Mouse (Mus musculus) megakaryocyte, embryonic 14.5 days (primary cell): ENCODE measurements around the gene Id1. TPM values are rescaled to one million over a fixed set of nuclear protein-coding genes. Genes with fewer than 3 reads are reported as not detected.

ENCODE experiments used
- H3K27me3 ChIP-seq: replicated peaks from 2 replicates; pipeline ENCODE3; 2012; ENCODE audit warnings: inconsistent platforms
- H3K36me3 ChIP-seq: replicated peaks from 2 replicates; pipeline ENCODE3; 2012; ENCODE audit warnings: low read length, inconsistent platforms, mixed read lengths
- H3K4me1 ChIP-seq: 2 replicates; pipeline ENCODE4 v1.6.1; 2012; ENCODE audit warnings: inconsistent platforms
- H3K4me3 ChIP-seq: replicated peaks from 2 replicates; pipeline ENCODE3; 2012; ENCODE audit warnings: moderate library complexity, mild to moderate bottlenecking, inconsistent platforms
- H3K9me3 ChIP-seq: 2 replicates; pipeline ENCODE4 v1.6.1; 2012; ENCODE audit warnings: inconsistent platforms
- FLI1 ChIP-seq: IDR thresholded peaks from 2 replicates; pipeline ENCODE4 v1.6.1; 2012; ENCODE audit warnings: low read length, inconsistent platforms, mixed read lengths
- GATA1 ChIP-seq: IDR thresholded peaks from 3 replicates; pipeline ENCODE4 v1.6.1; 2012; ENCODE audit warnings: mixed read lengths, low read length, inconsistent platforms, borderline replicate concordance
- polyA plus RNA-seq: library from polyadenylated mRNA; stranded (reverse); fragments of >175 nt; gene quantifications from 2 replicates; pipeline ENCODE4 v1.2.3, GENCODE M21; 2012; ENCODE audit warnings: low replicate concordance; ENCODE audit not compliant: insufficient read depth

The Id1 gene
- polyA plus RNA-seq, 1 experiment = 45.9 TPM

DNA sequence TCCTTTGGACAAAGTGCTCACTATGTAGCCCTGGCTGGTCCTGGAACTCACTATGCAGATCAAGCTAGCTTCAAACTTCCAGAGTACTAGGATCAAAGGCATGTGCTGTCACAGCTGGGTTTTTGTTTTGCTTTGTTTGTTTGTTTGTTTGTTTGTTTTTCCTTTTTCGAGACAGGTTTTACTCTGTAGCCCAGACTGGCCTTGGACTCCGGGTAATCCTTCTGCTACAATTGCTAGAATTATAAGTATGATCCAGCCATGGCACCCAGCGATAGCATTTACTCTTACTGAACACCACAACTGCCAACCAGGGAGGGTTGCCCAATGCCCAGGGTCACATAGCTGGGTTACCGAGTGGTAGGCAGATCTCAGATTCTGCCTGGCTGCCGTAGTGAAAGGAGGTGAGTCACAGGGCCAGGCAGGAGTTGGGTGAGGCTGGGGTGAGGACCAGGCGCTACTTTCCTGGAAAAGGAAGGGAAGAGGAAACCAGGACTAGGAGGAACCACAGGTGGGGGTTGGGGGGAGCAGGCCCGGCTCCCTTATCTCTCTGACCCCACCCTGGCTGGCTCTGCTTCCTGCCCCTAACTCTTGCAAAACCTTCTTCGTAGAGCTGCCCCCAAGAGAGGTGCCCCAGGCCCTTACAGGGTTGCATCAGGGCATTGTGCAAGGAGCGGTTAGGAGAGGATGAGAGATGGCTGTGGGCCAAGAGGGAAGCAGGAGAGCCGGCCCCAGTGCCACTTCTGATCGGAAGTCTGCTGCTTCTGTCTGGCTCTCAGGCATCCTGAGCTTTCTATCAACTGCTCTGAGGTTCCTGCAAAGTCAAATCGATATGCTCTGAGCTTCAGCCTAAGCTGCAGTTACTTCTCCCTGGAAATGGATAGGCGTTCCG is 5.3 kb downstream of the Id1 start:
- TF ChIP-seq FLI1 = no peak
- no peak for TF ChIP-seq GATA1
- Histone ChIP-seq H3K9me3 (no peaks in the 10 kb centered on the region), H3K27me3 (peaks cover 1% of the 10 kb centered on the region), H3K4me1 (peaks cover 70% of the 10 kb centered on the region), H3K36me3 (no peaks in the 10 kb centered on the region), H3K4me3 (peak overlapping the region; percentile 83)

DNA sequence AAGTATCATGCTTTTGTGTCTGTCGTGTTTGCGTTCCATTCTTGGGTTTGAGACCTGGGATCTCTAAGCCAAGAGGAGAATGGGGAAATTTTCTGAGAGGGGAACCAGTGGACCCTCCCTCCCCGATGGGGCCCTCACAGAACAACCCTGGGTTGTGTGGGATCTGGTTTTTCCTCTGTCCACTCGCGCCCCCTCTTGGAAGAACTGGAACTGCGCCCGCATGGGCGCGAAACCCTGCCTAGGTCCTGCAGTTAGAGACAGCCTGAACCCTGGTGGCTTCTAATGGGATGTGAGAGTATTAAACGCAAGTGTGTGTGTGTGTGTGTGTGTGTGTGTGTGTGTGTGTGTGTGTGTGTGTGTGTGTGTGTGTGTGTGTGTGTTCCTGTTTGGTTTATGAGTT is 6.4 kb downstream of the Id1 start:
- Histone ChIP-seq H3K9me3 (no peaks in the 10 kb centered on the region), H3K4me1 (peaks cover 60% of the 10 kb centered on the region), H3K27me3 (no peaks in the 10 kb centered on the region), H3K36me3 (no peaks in the 10 kb centered on the region), H3K4me3 (peak overlapping the region; percentile 28)
- TF ChIP-seq GATA1 (no peak), FLI1 (no peak)

GRCm38 (mm10) chr2:152753944-152754711 is 18.1 kb downstream of the Id1 start, which contains the start of gene Cox4i2:
Cox4i2 (plus strand) TSS chr2:152754173.
- H3K9me3 ChIP-seq = no peaks in the 10 kb centered on the region
- peaks cover 63% of the 10 kb centered on the region for H3K4me1 ChIP-seq
- no peaks in the 10 kb centered on the region for H3K36me3 ChIP-seq
- H3K4me3 ChIP-seq = peak within 1 kb of the TSS; percentile 81
- peaks cover 26% of the 10 kb centered on the region for H3K27me3 ChIP-seq
- TF ChIP-seq GATA1 (no peak), FLI1 (no peak)

DNA sequence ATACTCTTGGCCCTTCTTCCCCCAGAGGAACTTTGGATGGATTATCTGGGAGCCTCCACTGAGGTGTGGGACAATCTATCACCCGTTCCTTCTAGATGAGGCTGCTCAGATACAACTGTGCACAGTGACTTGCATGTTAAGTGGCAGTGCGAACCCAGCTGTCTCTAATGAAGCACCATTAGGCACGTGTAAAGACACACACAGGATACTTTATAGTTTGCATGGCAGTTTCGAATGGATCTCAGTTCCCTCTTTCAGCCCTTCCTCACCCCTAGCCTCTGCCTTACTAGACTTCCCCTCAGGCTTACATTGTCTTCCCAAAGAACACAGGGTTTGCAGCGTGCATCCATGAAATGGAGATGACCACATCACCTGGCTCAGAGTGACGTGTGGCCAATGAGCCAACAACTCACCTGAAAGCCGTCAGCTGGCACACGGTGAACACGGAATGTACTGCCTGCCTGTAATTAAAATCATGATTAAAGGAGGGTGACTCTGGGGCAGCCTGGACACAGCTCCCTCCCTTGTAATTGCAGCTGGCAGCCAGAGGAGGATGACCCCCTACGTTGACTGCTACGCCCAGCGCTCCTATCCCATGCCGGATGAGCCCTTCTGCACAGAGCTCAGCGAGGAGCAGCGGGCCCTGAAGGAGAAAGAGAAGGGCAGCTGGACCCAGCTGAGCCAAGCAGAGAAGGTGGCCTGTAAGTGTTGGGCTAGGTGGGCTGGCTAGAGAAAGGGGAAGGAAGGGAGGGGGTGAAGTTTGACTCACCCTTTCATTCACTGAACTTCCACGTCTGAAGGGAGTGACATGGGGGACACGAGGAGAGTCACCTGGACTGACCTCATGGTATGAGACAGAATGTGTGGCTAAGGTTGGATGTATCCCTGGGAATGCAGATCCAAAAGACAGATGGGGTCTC is 20.7 kb downstream of the Id1 start:
- H3K27me3 ChIP-seq = peaks cover 28% of the 10 kb centered on the region
- H3K9me3 ChIP-seq = no peaks in the 10 kb centered on the region
- TF ChIP-seq GATA1 (no peak), FLI1 (no peak)
- peaks cover 67% of the 10 kb centered on the region for H3K4me1 ChIP-seq
- H3K4me3 ChIP-seq = no peak overlapping the region
- H3K36me3 ChIP-seq = no peaks in the 10 kb centered on the region

GRCm38 (mm10) chr2:152757478-152757877 is 21.4 kb downstream of the Id1 start:
- Histone ChIP-seq H3K4me1 (peaks cover 67% of the 10 kb centered on the region), H3K9me3 (no peaks in the 10 kb centered on the region), H3K27me3 (peaks cover 28% of the 10 kb centered on the region), H3K4me3 (no peak overlapping the region), H3K36me3 (peaks cover 2% of the 10 kb centered on the region)
- no peak for TF ChIP-seq GATA1
- TF ChIP-seq FLI1 = no peak

DNA sequence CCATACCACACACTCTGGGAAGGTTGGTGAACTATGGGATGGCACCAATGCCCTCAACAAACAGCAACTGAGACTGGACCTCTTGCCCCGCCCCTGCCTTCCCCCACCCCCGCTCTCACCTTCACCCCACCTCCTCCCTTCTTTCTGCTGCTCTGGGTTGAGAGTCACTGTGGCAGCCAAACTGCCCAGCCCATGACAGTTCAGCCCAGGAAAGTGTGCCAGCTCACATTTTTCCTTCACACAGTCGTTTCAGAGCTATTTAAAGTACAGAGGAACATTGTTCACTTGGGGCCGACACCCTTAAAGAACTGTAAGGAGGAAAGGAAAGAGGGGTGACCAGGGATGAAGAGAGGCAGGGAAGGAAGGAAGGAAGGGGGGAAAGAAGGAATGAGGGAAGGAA is 22.3 kb downstream of the Id1 start:
- Histone ChIP-seq H3K9me3 (no peaks in the 10 kb centered on the region), H3K27me3 (peaks cover 25% of the 10 kb centered on the region), H3K36me3 (peaks cover 4% of the 10 kb centered on the region), H3K4me3 (no peak overlapping the region), H3K4me1 (peaks cover 70% of the 10 kb centered on the region)
- no peak for TF ChIP-seq GATA1
- TF ChIP-seq FLI1 = no peak

- TF ChIP-seq GATA1 (no peak), FLI1 (no peak)
- Histone ChIP-seq H3K27me3 (peaks cover 2% of the 10 kb centered on the region), H3K9me3 (no peaks in the 10 kb centered on the region), H3K36me3 (peaks cover 4% of the 10 kb centered on the region), H3K4me3 (no peak overlapping the region), H3K4me1 (peaks cover 72% of the 10 kb centered on the region)
These were observed 27.3 kb downstream of the Id1 start for GRCm38 (mm10) chr2:152763310-152763709.

DNA sequence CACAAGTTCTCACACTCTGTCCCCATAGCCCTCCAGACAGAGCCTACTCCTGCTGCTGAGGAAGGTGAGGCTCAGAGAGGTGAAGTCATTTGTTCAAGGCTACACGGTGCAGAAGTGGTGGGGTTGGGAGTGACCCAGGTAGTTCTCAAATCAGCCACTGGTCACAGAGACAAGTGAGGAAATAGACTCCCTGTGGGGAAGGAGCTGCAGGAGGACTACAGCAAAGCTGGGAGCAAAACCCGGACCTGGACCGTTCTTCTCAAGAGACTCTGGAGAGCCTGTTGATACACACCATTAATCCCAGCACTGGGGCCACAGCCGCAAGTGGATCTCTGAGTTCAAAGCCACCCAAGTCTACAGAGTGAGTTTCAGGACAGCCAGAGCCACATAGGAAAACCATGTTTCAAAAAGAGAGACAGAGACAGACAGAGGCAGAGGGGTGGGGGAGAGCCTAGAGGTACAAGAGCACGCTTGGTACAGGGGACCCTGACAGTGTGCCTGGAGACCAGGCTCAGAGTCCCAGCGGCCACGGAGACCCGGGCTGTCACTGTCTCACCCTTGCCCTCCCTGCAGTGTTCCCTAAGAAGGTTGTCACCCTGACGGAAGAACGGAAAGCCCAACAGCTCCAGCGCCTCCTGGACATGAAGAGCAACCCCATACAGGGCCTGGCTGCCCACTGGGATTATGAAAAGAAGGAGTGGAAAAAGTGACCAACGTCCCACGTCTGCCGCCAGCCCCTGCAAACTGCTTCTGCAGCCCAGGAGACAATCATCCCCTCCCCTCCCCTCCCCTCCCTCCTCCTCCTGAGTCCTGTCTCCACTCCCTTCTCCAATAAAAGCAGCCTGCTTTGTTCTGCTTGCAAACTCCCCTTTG is 28.4 kb downstream of the Id1 start:
- no peak for TF ChIP-seq FLI1
- TF ChIP-seq GATA1 = no peak
- Histone ChIP-seq H3K27me3 (peaks cover 2% of the 10 kb centered on the region), H3K9me3 (no peaks in the 10 kb centered on the region), H3K4me1 (peaks cover 72% of the 10 kb centered on the region), H3K36me3 (peaks cover 8% of the 10 kb centered on the region), H3K4me3 (peak overlapping the region; percentile 55)
